Mouse (Mus musculus): ENCODE data around the gene Hist1h3f.
"Not testable (repeated sequence)": the region's sequence is repeated elsewhere in the genome, so short reads cannot be mapped to it uniquely, and the experiment has no call there.

DNA sequence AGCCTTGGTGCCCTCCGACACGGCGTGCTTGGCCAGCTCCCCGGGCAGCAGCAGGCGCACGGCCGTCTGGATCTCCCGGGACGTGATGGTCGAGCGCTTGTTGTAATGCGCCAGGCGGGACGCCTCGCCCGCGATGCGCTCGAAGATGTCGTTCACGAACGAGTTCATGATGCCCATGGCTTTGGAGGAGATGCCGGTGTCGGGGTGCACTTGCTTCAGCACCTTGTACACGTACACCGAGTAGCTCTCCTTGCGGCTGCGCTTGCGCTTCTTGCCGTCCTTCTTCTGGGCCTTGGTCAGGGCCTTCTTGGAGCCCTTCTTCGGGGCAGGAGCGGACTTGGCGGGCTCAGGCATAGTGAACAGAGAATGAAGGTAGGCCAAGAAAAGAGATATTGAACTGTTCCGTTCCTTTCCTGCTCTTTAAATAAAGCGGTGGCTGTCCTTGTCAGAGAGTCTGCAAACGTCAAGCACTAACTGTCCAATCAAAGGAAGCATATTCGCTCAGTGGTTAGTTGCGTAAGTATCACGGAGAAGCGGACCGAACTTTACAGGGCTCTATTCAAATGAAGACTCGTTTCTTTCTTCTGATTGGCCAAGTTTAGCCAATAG lies 749 bp upstream of the Hist1h3f start, which contains the start of gene Hist1h2bh:
- not testable (repeated sequence) for TF ChIP-seq CTCF (conservative IDR thresholded peaks at IDR 0.05; ENCODE audit: insufficient read depth, insufficient read length, low read depth, low read length); POLR2A (IDR thresholded peaks at IDR 0.05; ENCODE audit: low read depth, low read length)
